Mouse (Mus musculus) heart, adult 2 months (tissue): ENCODE results near the gene 4930544D05Rik. TPM values are rescaled to one million over a fixed set of nuclear protein-coding genes. Genes with fewer than 3 reads are reported as not detected.

ENCODE experiments used
- DNase-seq, 2 experiments: peaks; one replicate each; pipeline ENCODE4 v3.0.0; 2021
- H3K27ac ChIP-seq: fragments of 200-600 bp; 2 replicates; pipeline ENCODE4 v1.8.1; 2022
- H3K27me3 ChIP-seq: fragments of 200-500 bp; 2 replicates; pipeline ENCODE4 v1.6.1; 2012; ENCODE audit warnings: mild to moderate bottlenecking, low read length, inconsistent platforms, mixed read lengths; ENCODE audit not compliant: control insufficient read depth, insufficient read depth
- H3K36me3 ChIP-seq: fragments of 200-500 bp; 2 replicates; pipeline ENCODE4 v1.6.1; 2012; ENCODE audit warnings: low read length, inconsistent platforms; ENCODE audit not compliant: control insufficient read depth, insufficient read depth
- H3K4me1 ChIP-seq: fragments of 200-500 bp; 2 replicates; pipeline ENCODE4 v1.6.1; 2011; ENCODE audit warnings: low read length; ENCODE audit not compliant: control insufficient read depth, insufficient read depth
- H3K4me3 ChIP-seq: fragments of 200-600 bp; 2 replicates; pipeline ENCODE4 v1.8.1; 2022
- H3K79me2 ChIP-seq: fragments of 200-500 bp; replicated peaks from 2 replicates; pipeline ENCODE4 v1.6.1; 2012; ENCODE audit warnings: mild to moderate bottlenecking, inconsistent platforms, low read length, moderate library complexity, mixed read lengths; ENCODE audit not compliant: control insufficient read depth, insufficient read depth
- H3K9ac ChIP-seq: fragments of 200-500 bp; 2 replicates; pipeline ENCODE4 v1.6.1; 2012; ENCODE audit warnings: low read depth, mild to moderate bottlenecking, control low read depth, inconsistent platforms, low read length, mixed read lengths
- CTCF ChIP-seq: fragments of 200-600 bp; IDR thresholded peaks from 2 replicates; pipeline ENCODE4 v1.8.1; 2022; ENCODE audit warnings: antibody characterized with exemption, mild to moderate bottlenecking, moderate library complexity
- EP300 ChIP-seq: fragments of 200-500 bp; IDR thresholded peaks from 2 replicates; pipeline ENCODE4 v1.6.1; 2011; ENCODE audit warnings: low read depth, low read length, control low read depth; ENCODE audit not compliant: insufficient read depth
- POLR2A ChIP-seq: fragments of 200-500 bp; IDR thresholded peaks from 2 replicates; pipeline ENCODE4 v1.6.1; 2011; ENCODE audit warnings: mild to moderate bottlenecking, low read depth, low read length, control low read depth; ENCODE audit not compliant: insufficient read depth
- WGBS: fragments of 180-500 bp; shearing (Covaris S2); methylation state at CpG from one replicate; pipeline ENCODE4 v1.1.7; 2018; 5-methylcytosine and 5-hydroxymethylcytosine counted together
- intact Hi-C: fragments of 180-260 bp; cut with DNase I; formaldehyde crosslinking; loops from one replicate; pipeline ENCODE4 v1.15.1; 2025
- polyA plus RNA-seq: library from polyadenylated mRNA; depleted of rRNA; stranded (reverse); fragments of >200 nt; gene quantifications from 2 replicates; pipeline ENCODE4 v1.2.3, GENCODE M21; 2012
- total RNA-seq, 2 experiments: library from RNA; stranded (reverse); gene quantifications; 2 replicates each; pipeline ENCODE4 v1.2.3; 2021

Gene 4930544D05Rik
- total and polyA plus RNA-seq, 3 experiments: 0.31 TPM; not detected in 2

DNA sequence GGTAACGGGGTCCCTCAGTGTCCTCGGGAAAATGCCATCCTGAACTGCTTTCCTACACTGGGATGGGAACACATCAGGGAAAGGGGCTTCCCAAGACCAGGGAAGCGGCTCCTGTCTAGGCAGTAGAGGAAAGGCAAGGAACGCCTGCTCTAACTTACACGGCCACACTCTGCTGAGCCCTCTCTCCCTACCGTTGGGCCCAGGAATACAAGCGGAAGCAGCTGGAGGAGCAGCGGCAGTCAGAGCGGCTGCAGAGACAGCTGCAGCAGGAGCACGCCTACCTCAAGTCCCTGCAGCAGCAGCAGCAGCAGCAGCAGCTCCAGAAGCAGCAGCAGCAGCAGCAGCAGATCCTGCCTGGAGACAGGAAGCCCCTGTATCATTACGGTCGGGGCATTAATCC, 8.9 kb upstream of the 4930544D05Rik start:
- WGBS: 81% methylated on average over 12 of the region's 12 CpGs
- Histone ChIP-seq H3K36me3 (no peaks in the 10 kb centered on the region), H3K27ac (no peak overlapping the region), H3K27me3 (no peaks in the 10 kb centered on the region), H3K9ac (no peak overlapping the region), H3K4me1 (no peaks in the 10 kb centered on the region), H3K4me3 (no peak overlapping the region), H3K79me2 (no peaks in the 10 kb centered on the region)
- TF ChIP-seq CTCF (no peak), POLR2A (no peak), EP300 (no peak)
- intact Hi-C loops: loop anchor here (5.0 to 10.0 kb wide), 2 partner anchors 152 to 194 kb away; partner anchors contain the start of genes Cxcl16, Med11, Pelp1 and Zmynd15
- DNase-seq: no peak

DNA sequence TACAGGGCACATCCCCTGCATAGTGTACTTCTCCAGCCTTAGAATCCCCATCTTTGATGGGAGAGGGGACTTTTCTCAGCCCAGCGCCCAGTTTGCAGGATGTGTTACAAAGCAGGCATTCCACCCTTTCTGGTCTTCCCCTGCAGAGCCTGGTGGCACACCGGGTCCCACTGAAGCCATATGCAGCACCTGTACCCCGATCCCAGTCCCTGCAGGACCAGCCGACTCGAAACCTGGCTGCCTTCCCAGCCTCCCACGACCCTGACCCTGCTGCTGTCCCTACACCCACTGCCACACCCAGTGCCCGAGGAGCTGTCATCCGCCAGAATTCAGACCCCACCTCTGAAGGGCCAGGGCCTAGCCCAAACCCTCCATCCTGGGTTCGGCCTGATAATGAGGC, 8.0 kb upstream of the 4930544D05Rik start:
- no peak overlapping the region for H3K27ac ChIP-seq
- 83% methylated on average over 9 of the region's 9 CpGs for WGBS
- H3K9ac ChIP-seq: no peak overlapping the region
- no peaks in the 10 kb centered on the region for H3K27me3 ChIP-seq
- TF ChIP-seq CTCF (no peak), POLR2A (no peak), EP300 (no peak)
- intact Hi-C loops: loop anchor here (5.0 to 10.0 kb wide), 2 partner anchors 153 to 195 kb away; partner anchors contain the start of genes Cxcl16, Med11, Pelp1 and Zmynd15
- no peaks in the 10 kb centered on the region for H3K4me1 ChIP-seq
- no peaks in the 10 kb centered on the region for H3K36me3 ChIP-seq
- no peaks in the 10 kb centered on the region for H3K79me2 ChIP-seq
- no peak overlapping the region for H3K4me3 ChIP-seq
- no peak for DNase-seq

DNA sequence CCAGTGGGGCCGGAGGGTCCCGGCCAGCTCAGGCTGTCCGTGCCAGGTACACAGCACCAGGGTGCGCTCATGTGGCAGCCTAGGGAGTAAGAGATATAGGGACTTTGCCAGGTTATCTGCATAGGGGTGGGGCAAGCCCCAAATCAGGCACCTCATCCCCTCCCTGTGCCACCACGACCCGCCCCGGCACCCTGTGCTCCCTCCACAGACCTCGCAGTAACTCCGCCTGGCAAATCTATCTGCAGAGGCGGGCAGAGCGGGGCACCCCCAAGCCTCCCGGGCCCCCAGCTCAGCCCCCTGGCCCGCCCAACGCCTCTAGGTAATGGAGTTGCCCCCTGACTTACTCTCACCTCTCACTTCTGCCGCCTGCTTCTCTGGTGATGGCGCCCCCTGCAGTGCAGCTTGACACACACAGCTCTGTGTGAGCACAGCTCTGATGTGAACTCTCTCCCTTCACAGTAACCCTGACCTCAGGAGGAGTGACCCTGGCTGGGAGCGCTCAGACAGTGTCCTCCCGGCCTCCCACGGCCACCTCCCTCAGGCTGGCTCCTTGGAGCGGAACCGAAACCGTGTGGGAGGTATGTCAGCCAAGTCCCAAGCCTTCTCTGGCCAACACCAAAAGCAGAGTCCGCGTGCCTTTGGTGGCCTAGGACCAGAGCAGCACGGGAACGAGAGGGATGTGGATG, 7.1 kb upstream of the 4930544D05Rik start:
- 91% methylated on average over 26 of the region's 26 CpGs for WGBS
- intact Hi-C loops: loop anchor here (5.0 to 10.0 kb wide), 2 partner anchors 154 to 196 kb away; partner anchors contain the start of genes Cxcl16, Med11, Pelp1 and Zmynd15
- DNase-seq: no peak
- Histone ChIP-seq H3K9ac (no peak overlapping the region), H3K27ac (no peak overlapping the region), H3K36me3 (no peaks in the 10 kb centered on the region), H3K27me3 (no peaks in the 10 kb centered on the region), H3K4me1 (no peaks in the 10 kb centered on the region), H3K79me2 (no peaks in the 10 kb centered on the region), H3K4me3 (no peak overlapping the region)
- TF ChIP-seq EP300 (no peak), POLR2A (no peak), CTCF (peak; percentile 55)

DNA sequence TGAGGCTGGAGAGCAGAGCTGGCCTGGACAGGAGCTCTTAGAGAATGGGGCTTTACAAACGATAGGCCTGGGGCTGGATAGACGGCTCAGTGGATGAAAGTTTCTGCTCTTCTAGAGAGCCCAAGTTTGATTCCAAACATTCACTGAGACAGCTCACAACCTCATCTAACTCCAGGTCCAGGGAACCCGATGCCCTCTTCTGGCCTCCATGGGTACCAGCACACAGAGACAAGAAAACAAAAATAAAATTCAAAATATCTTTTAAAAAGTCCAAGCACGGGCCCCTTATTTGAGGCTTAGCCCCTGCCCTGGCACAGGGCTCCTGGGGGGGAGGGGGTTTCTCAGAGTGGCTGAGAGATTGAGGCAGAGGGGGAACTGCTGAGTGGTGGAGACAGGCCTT, 4.9 kb upstream of the 4930544D05Rik start:
- no peak for TF ChIP-seq EP300
- TF ChIP-seq CTCF: peak; percentile 30
- no peak for TF ChIP-seq POLR2A
- Histone ChIP-seq H3K9ac (no peak overlapping the region), H3K4me1 (peaks cover 3% of the 10 kb centered on the region), H3K79me2 (no peaks in the 10 kb centered on the region), H3K36me3 (no peaks in the 10 kb centered on the region), H3K27me3 (no peaks in the 10 kb centered on the region), H3K4me3 (no peak overlapping the region), H3K27ac (no peak overlapping the region)
- intact Hi-C loops: no loop called here
- WGBS: 89% methylated on average over 4 of the region's 4 CpGs
- DNase-seq: no peak

DNA sequence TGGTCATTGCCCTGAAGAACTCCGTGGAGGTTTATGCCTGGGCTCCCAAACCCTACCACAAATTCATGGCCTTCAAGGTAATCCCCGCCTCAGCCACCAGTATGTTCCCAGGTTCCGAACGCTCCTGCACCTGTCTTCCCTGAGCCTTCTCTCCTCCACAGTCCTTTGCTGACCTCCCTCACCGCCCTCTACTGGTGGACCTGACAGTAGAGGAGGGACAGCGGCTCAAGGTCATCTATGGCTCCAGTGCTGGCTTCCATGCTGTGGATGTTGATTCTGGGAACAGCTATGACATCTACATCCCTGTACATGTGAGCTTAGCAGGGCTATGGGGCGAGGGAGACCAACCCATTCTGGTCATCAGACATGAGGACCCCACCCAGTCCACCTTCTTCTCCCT, 3.1 kb upstream of the 4930544D05Rik start:
- no peak overlapping the region for H3K9ac ChIP-seq
- no peaks in the 10 kb centered on the region for H3K36me3 ChIP-seq
- no peak overlapping the region for H3K4me3 ChIP-seq
- intact Hi-C loops: no loop called here
- no peak overlapping the region for H3K27ac ChIP-seq
- no peak for DNase-seq
- no peak for TF ChIP-seq POLR2A
- no peak for TF ChIP-seq EP300
- peak; percentile 30; the same call in 1 of the 2 replicates for TF ChIP-seq CTCF
- no peaks in the 10 kb centered on the region for H3K27me3 ChIP-seq
- WGBS: 89% methylated on average over 7 of the region's 7 CpGs
- H3K79me2 ChIP-seq: no peaks in the 10 kb centered on the region
- H3K4me1 ChIP-seq: peaks cover 3% of the 10 kb centered on the region

DNA sequence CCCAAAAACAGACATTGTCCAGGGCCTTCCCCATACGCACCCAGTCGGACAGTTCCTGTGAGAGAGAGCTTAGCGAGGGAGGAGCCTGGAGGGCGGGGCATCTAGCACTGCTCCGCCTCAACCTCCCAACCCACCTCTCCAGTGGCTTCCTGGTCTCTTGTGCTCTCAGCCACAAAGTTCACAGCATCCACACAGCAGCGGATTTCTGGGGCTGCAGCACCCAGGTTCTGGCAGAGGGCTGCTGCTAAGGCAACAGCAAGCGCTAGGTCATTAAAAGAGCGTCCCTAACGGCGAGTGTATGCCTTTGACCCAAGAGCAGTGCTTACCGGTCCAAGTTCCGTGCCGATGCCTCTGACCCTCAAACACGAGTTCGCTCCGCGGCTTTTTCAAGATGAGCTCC, 574 bp upstream of the 4930544D05Rik start:
- peaks cover 3% of the 10 kb centered on the region for H3K4me1 ChIP-seq
- H3K27ac ChIP-seq: peak overlapping the region; percentile 40; the same call in 1 of the 2 replicates
- 4% methylated on average over 17 of the region's 17 CpGs for WGBS
- intact Hi-C loops: no loop called here
- no peaks in the 10 kb centered on the region for H3K36me3 ChIP-seq
- H3K27me3 ChIP-seq: no peaks in the 10 kb centered on the region
- H3K79me2 ChIP-seq: no peaks in the 10 kb centered on the region
- TF ChIP-seq CTCF: peak; percentile 20
- TF ChIP-seq POLR2A: peak; percentile 73
- 0 out of 2 replicates have a peak, but pooled peaks have one; percentile 3 for TF ChIP-seq EP300
- peak overlapping the region; percentile 49 for H3K9ac ChIP-seq
- DNase-seq: peak; percentile 79 to 83
- H3K4me3 ChIP-seq: peak overlapping the region; percentile 48
